Mouse (Mus musculus): ENCODE measurements around the gene Nfix. TPM values are rescaled to one million over a fixed set of nuclear protein-coding genes. Genes with fewer than 3 reads are reported as not detected.

The Nfix gene
- total and polyA plus RNA-seq, 3 experiments = 59.9 to 113 (median 91.3) TPM

DNA sequence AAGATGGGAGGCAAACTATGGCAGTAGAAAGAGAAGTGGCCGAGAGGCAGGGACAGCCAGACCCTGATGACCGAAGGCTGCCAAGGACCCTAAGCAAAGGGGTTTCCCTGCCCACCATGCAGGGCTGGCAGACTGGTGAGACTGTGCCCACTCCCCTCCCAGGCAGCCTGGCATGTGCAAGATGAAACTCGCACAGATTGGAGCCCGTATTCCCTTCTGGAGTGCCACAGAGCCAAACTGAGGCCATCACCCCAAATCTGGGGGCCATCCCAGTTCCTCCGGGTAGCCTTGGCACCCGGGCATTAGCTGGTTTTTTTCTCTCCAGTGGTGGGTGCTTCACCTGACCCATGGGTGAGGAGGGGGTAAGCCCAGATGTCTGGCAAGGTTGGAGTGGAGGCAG is 2.2 kb downstream of the Nfix start:
- DNase-seq = no peak

GRCm38 (mm10) chr8:84797256-84797797 is 2.8 kb downstream of the Nfix start:
- no peak for DNase-seq

DNA sequence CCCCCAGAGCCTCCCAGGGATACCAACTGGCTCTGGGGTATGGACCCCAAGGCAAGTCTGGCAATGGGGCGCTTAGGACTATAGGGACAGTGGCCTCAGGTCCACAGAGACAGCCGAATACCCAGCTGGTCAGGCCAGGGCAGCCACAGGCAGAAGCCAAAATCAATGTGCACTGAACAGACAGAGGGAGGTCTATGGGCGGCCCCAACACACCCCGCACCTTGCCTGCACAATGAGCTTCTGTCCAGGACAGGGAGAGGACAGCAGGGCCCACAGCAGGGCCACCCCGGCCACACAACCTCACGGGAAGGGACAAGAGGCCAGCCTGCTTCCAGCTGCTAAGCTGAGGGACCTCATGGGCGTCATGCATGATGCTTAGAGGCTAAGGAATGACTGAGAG is 5.7 kb downstream of the Nfix start:
- DNase-seq = no peak

GRCm38 (mm10) chr8:84793791-84794485 is 6.2 kb downstream of the Nfix start:
- DNase-seq = no peak

- DNase-seq = no peak
These were observed 7.0 kb downstream of the Nfix start for GRCm38 (mm10) chr8:84793134-84793533.

- no peak for DNase-seq
These were observed 7.7 kb downstream of the Nfix start for GRCm38 (mm10) chr8:84792429-84792947.

- no peak for DNase-seq
These were observed 9.6 kb downstream of the Nfix start for GRCm38 (mm10) chr8:84790537-84790936.

GRCm38 (mm10) chr8:84789855-84790486 is 10.2 kb downstream of the Nfix start:
- peak; percentile 47 for DNase-seq

GRCm38 (mm10) chr8:84789345-84789744 is 10.8 kb downstream of the Nfix start:
- DNase-seq = no peak

GRCm38 (mm10) chr8:84788896-84789295 is 11.2 kb downstream of the Nfix start:
- DNase-seq = peak; percentile 61

- DNase-seq = no peak
These were observed 12.4 kb downstream of the Nfix start for GRCm38 (mm10) chr8:84787523-84788302.

DNA sequence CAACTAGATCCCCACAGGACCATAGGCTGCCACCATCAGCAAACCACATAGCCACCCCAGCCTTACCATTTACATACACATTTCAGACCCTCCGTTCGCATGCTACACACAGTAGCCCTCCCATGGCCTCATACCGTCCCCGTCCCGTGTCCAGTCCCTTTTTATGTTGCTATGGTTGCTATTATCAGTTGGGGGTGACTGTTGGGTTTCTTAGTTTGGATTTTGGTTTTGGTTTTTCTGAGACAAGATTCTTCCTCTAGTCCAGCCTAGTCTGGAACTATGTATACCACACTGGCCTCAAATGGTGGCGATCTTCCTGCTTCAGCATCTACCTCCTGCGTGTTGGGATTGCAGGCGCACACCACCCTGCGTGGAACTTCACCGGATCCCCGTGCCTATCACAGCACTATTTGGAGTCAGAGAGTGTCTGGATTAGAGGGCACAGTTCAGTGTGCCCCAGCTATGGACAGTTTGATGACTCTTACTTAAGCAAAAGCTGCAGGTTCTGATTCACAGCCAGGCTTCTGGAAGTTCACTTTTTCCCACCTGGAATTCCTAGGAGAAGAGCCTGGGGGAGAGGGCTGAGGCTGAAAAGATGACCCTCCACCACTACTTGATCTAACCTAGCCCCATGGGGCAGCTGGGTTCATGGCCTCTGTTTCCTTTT is 13.2 kb downstream of the Nfix start:
- DNase-seq = no peak

- DNase-seq = peak; percentile 54
These were observed 14.1 kb downstream of the Nfix start for GRCm38 (mm10) chr8:84785756-84786677.

DNA sequence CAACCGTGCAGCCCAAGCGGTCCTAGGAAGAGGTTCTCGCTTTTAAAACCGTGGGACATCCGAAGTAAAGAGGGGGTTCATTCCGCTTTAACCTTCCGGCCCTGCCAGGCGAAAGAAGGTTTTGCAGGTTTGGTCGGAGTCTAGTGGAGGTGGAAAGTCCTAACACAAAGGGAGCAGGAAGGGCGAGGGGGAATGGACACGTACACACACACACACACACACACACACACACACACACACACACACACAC is 14.7 kb downstream of the Nfix start:
- no peak for DNase-seq

- no peak for DNase-seq
These were observed 15.3 kb downstream of the Nfix start for GRCm38 (mm10) chr8:84784681-84785505.

- peak; percentile 49 for DNase-seq
These were observed 16.1 kb downstream of the Nfix start for GRCm38 (mm10) chr8:84783919-84784581.

DNA sequence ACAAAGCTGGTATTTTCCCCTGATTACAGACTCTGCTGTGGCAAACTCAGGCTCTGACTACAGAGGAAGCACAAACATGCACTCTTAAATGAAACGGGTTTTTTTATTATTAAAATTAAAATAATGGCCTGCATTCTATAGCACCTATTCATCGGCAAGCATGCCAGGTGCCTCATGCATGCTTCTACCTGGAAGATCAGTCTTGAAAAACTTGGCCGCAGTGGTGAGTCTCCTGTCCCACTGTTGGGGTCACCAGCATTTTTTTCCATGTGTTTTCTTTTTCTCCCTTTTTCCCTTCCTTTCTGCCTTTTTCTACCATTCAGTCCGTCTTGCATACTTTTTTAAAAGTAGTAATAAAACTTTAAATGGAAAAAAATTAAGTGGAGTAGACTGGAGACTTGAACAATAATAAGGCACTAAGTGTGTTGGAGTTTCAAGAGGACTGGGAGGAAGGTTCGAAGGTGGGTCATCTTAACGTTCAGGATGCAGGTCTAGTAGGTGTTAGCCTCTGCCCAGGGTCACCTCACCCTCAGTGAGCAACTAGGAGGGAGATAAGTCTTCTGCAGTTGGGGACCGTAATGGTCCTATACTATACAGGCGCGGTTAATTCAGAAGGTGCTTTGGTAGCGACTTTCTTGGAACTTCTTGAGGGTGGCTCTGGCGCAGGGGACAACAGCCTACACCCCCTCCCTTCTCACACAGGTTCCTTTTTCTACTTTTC is 16.8 kb downstream of the Nfix start:
- no peak for DNase-seq

DNA sequence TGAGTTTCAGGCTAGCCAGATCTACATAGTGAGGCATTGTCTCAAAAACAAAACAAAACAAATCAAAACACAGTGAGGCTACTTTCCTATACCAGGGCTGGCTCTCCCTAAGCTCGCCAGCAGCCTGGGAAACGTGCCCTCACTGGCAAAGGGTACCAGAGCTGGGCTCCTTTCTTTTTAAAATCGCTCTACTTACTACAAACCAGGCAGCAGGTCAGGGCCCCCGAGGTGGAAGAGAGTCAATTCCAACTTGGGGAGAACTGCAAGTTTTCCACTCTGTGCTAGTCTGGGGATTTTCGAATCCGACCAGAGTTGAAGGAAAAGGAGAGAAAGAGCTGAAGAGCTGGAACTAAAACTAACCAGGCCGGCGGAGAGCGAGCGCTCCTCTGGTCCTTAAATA is 17.5 kb downstream of the Nfix start:
- peak; percentile 38 for DNase-seq

Measured in adrenal gland, adult 2 months (tissue).